Mouse (Mus musculus) hindbrain, postnatal 0 days (tissue): ENCODE measurements around the gene Skp2. TPM values are rescaled to one million over a fixed set of nuclear protein-coding genes. Genes with fewer than 3 reads are reported as not detected.
"Not testable (repeated sequence)": the region's sequence is repeated elsewhere in the genome, so short reads cannot be mapped to it uniquely, and the experiment has no call there.

Experiments
- ATAC-seq: fragments of 200-750 bp; cut with Nextera tagmentation; 2 replicates; pipeline ENCODE4 v1.8.0; 2017; ENCODE audit warnings: mild to moderate bottlenecking, moderate TSS enrichment, moderate library complexity
- DNase-seq: peaks from one replicate; pipeline ENCODE4 v3.0.0-alpha.2; 2015; ENCODE audit warnings: low spot score
- H3K27ac ChIP-seq: fragments of 300-500 bp; sonication (generic); 2 replicates; pipeline ENCODE4 v1.5.1; 2014; ENCODE audit warnings: mild to moderate bottlenecking
- H3K27me3 ChIP-seq: fragments of 300-500 bp; sonication (generic); 2 replicates; pipeline ENCODE4 v1.6.1; 2014; ENCODE audit warnings: low read length, mixed read lengths; ENCODE audit not compliant: insufficient read depth
- H3K36me3 ChIP-seq: fragments of 300-500 bp; sonication (generic); 2 replicates; pipeline ENCODE4 v1.6.1; 2014; ENCODE audit warnings: low read length, mixed read lengths; ENCODE audit not compliant: insufficient read depth
- H3K4me1 ChIP-seq: fragments of 300-500 bp; sonication (generic); 2 replicates; pipeline ENCODE4 v1.6.1; 2014; ENCODE audit warnings: antibody characterized with exemption, low read length, mixed read lengths; ENCODE audit not compliant: insufficient read depth
- H3K4me2 ChIP-seq: fragments of 300-500 bp; sonication (generic); 2 replicates; pipeline ENCODE4 v1.6.1; 2014; ENCODE audit warnings: low read depth, mild to moderate bottlenecking, low read length, moderate library complexity, mixed read lengths
- H3K4me3 ChIP-seq: fragments of 300-500 bp; sonication (generic); 2 replicates; pipeline ENCODE4 v1.5.1; 2014; ENCODE audit warnings: low read length
- H3K9ac ChIP-seq: fragments of 300-500 bp; sonication (generic); replicated peaks from 2 replicates; pipeline ENCODE4 v1.6.1; 2014; ENCODE audit warnings: mild to moderate bottlenecking, low read length, moderate library complexity, mixed read lengths
- H3K9me3 ChIP-seq: fragments of 300-500 bp; sonication (generic); 2 replicates; pipeline ENCODE4 v1.6.1; 2016; ENCODE audit warnings: low read length, mixed read lengths
- CTCF ChIP-seq: IDR thresholded peaks from 2 replicates; pipeline ENCODE4 v1.5.1; 2016; ENCODE audit warnings: antibody characterized with exemption, control low read depth, low read depth
- WGBS: fragments of 180-500 bp; shearing (Covaris S2); extraction: QIAGEN DNeasy Blood & Tissue Kit; methylation state at CpG from one replicate; pipeline ENCODE4 v1.1.7; 2014; 5-methylcytosine and 5-hydroxymethylcytosine counted together
- polyA plus RNA-seq: library from polyadenylated mRNA; unstranded; fragments of >200 nt; fragmentation: Nextera tagmentation; extraction: Ambion mirVana; gene quantifications from 2 replicates; pipeline ENCODE4 v1.2.1, GENCODE M21; 2015
- total RNA-seq: library from RNA; depleted of rRNA; stranded (reverse); fragments of >200 nt; gene quantifications from 2 replicates; pipeline ENCODE4 v1.2.3, GENCODE M21; 2014; rRNA removed

Skp2 gene
- 10.8 and 16.1 TPM in 2 replicates for total RNA-seq
- 9.3 and 12.2 TPM in 2 replicates for polyA plus RNA-seq

GRCm38 (mm10) chr15:9155325-9155724 lies at the start of gene Skp2:
Gene Skp2 (minus strand): TSS chr15:9155425.
- Histone ChIP-seq H3K4me2 (no peak within 1 kb of the TSS), H3K4me1 (no peaks in the 10 kb centered on the region), H3K9me3 (no peaks in the 10 kb centered on the region), H3K27me3 (no peaks in the 10 kb centered on the region), H3K4me3 (no peak within 1 kb of the TSS), H3K36me3 (peaks cover 15% of the 10 kb centered on the region; the same call in 1 of the 2 replicates), H3K27ac (no peak within 1 kb of the TSS), H3K9ac (no peak within 1 kb of the TSS)
- DNase-seq, result no peak
- no peak for ATAC-seq
- no peak for TF ChIP-seq CTCF

- Histone ChIP-seq H3K4me3 (no peak overlapping the region), H3K27ac (no peak overlapping the region), H3K4me1 (no peaks in the 10 kb centered on the region), H3K27me3 (no peaks in the 10 kb centered on the region), H3K9me3 (no peaks in the 10 kb centered on the region), H3K36me3 (peaks cover 3% of the 10 kb centered on the region; the same call in 1 of the 2 replicates), H3K4me2 (no peak overlapping the region), H3K9ac (no peak overlapping the region)
- WGBS, result 59% methylated on average over 6 of the region's 6 CpGs
- DNase-seq (no peak), ATAC-seq (no peak)
- TF ChIP-seq CTCF, result no peak
Measured at GRCm38 (mm10) chr15:9198421-9198820, 43.2 kb upstream of the Skp2 start.

GRCm38 (mm10) chr15:9192685-9193084 lies 37.5 kb upstream of the Skp2 start:
- H3K4me2 ChIP-seq, H3K4me3 ChIP-seq, H3K9me3 ChIP-seq, ATAC-seq, H3K9ac ChIP-seq, H3K27ac ChIP-seq, H3K27me3 ChIP-seq, H3K4me1 ChIP-seq: not testable (repeated sequence)
- peak; percentile 42 for TF ChIP-seq CTCF
- H3K36me3 ChIP-seq, result peaks cover 11% of the 10 kb centered on the region; the same call in 1 of the 2 replicates
- peak; percentile 23 for DNase-seq

GRCm38 (mm10) chr15:9189796-9190195 lies 34.6 kb upstream of the Skp2 start:
- ATAC-seq, result no peak
- Histone ChIP-seq H3K4me1 (no peaks in the 10 kb centered on the region), H3K4me2 (no peak overlapping the region), H3K27ac (no peak overlapping the region), H3K9me3 (no peaks in the 10 kb centered on the region), H3K9ac (no peak overlapping the region), H3K4me3 (no peak overlapping the region), H3K27me3 (no peaks in the 10 kb centered on the region), H3K36me3 (peaks cover 15% of the 10 kb centered on the region; the same call in 1 of the 2 replicates)
- WGBS, result 93% methylated on average over 2 of the region's 2 CpGs
- DNase-seq, result no peak
- TF ChIP-seq CTCF, result no peak

- no peak overlapping the region for H3K4me2 ChIP-seq
- H3K9ac ChIP-seq, result no peak overlapping the region
- peaks cover 13% of the 10 kb centered on the region; the same call in 1 of the 2 replicates for H3K36me3 ChIP-seq
- H3K27ac ChIP-seq, result no peak overlapping the region
- 96% methylated on average over 5 of the region's 5 CpGs for WGBS
- TF ChIP-seq CTCF, result no peak
- no peak overlapping the region for H3K4me3 ChIP-seq
- ATAC-seq (no peak), DNase-seq (no peak)
- H3K9me3 ChIP-seq, result no peaks in the 10 kb centered on the region
- no peaks in the 10 kb centered on the region for H3K27me3 ChIP-seq
- no peaks in the 10 kb centered on the region for H3K4me1 ChIP-seq
Measured at GRCm38 (mm10) chr15:9183995-9184394, 28.8 kb upstream of the Skp2 start.

GRCm38 (mm10) chr15:9177038-9177437 lies 21.8 kb upstream of the Skp2 start:
- no peak for TF ChIP-seq CTCF
- Histone ChIP-seq H3K27ac (no peak overlapping the region), H3K4me3 (no peak overlapping the region), H3K36me3 (peaks cover 9% of the 10 kb centered on the region), H3K4me2 (no peak overlapping the region), H3K4me1 (no peaks in the 10 kb centered on the region), H3K9ac (no peak overlapping the region), H3K27me3 (no peaks in the 10 kb centered on the region), H3K9me3 (no peaks in the 10 kb centered on the region)
- DNase-seq (no peak), ATAC-seq (no peak)
- 95% methylated on average over 3 of the region's 3 CpGs for WGBS

- no peak for ATAC-seq
- Histone ChIP-seq H3K27ac (no peak overlapping the region), H3K36me3 (peaks cover 28% of the 10 kb centered on the region; the same call in 1 of the 2 replicates), H3K4me3 (no peak overlapping the region), H3K4me2 (no peak overlapping the region), H3K4me1 (no peaks in the 10 kb centered on the region), H3K9ac (no peak overlapping the region), H3K9me3 (no peaks in the 10 kb centered on the region), H3K27me3 (no peaks in the 10 kb centered on the region)
- DNase-seq, result no peak
- 49% methylated on average over 6 of the region's 6 CpGs for WGBS
- no peak for TF ChIP-seq CTCF
Measured at GRCm38 (mm10) chr15:9164125-9164524, 8.9 kb upstream of the Skp2 start.
